Mouse (Mus musculus): ENCODE measurements around the gene Pigb.
A peak's percentile ranks its signal among the peaks of the same experiment; 100 is the strongest.

Gene Pigb

GRCm38 (mm10) chr9:72996806-72997205 lies 43.4 kb downstream of the Pigb start:
- no peak for DNase-seq (ENCODE audit: inconsistent age in 2 of 2, low spot score in 1 of 2)

GRCm38 (mm10) chr9:72996167-72996566 lies 44.0 kb downstream of the Pigb start:
- peak in 1 of 2 experiments; percentile 49 for DNase-seq (ENCODE audit: inconsistent age in 2 of 2, low spot score in 1 of 2)

- peak; percentile 50 to 79 for DNase-seq (ENCODE audit: inconsistent age in 2 of 2, low spot score in 1 of 2)
Measured at GRCm38 (mm10) chr9:72992576-72992975, 47.6 kb downstream of the Pigb start.

- DNase-seq (ENCODE audit: inconsistent age in 2 of 2, low spot score in 1 of 2) = no peak
Measured at GRCm38 (mm10) chr9:72991420-72991819, 48.8 kb downstream of the Pigb start.

GRCm38 (mm10) chr9:72988706-72989105 lies 51.5 kb downstream of the Pigb start:
- DNase-seq (ENCODE audit: inconsistent age in 2 of 2, low spot score in 1 of 2) = peak in 1 of 2 experiments; percentile 45

GRCm38 (mm10) chr9:72987703-72988102 lies 52.5 kb downstream of the Pigb start:
- no peak for DNase-seq (ENCODE audit: inconsistent age in 2 of 2, low spot score in 1 of 2)

GRCm38 (mm10) chr9:72985250-72986220 lies 54.6 kb downstream of the Pigb start, which contains the start of the genes Ccpg1os and Ccpg1:
Gene Ccpg1os (minus strand): TSS chr9:72985382.
Gene Ccpg1 (plus strand): TSS chr9:72985429.
- DNase-seq (ENCODE audit: inconsistent age in 2 of 2, low spot score in 1 of 2) = peak; percentile 98

- no peak for DNase-seq (ENCODE audit: inconsistent age in 2 of 2, low spot score in 1 of 2)
Measured at GRCm38 (mm10) chr9:72983066-72983465, 57.1 kb downstream of the Pigb start.

- DNase-seq (ENCODE audit: inconsistent age in 2 of 2, low spot score in 1 of 2) = no peak
Measured at GRCm38 (mm10) chr9:72975242-72975641, 64.9 kb downstream of the Pigb start.

GRCm38 (mm10) chr9:72974734-72975133 lies 65.4 kb downstream of the Pigb start:
- DNase-seq (ENCODE audit: inconsistent age in 2 of 2, low spot score in 1 of 2) = no peak

GRCm38 (mm10) chr9:72972984-72973383 lies 67.2 kb downstream of the Pigb start:
- no peak for DNase-seq (ENCODE audit: inconsistent age in 2 of 2, low spot score in 1 of 2)

- no peak for DNase-seq (ENCODE audit: inconsistent age in 2 of 2, low spot score in 1 of 2)
Measured at GRCm38 (mm10) chr9:72972435-72972834, 67.7 kb downstream of the Pigb start.

GRCm38 (mm10) chr9:72969874-72970273 lies 70.3 kb downstream of the Pigb start:
- no peak for DNase-seq (ENCODE audit: inconsistent age in 2 of 2, low spot score in 1 of 2)

- DNase-seq (ENCODE audit: inconsistent age in 2 of 2, low spot score in 1 of 2) = peak; percentile 65 to 88
Measured at GRCm38 (mm10) chr9:72968349-72969061, 71.7 kb downstream of the Pigb start.

GRCm38 (mm10) chr9:72961959-72962358 lies 78.2 kb downstream of the Pigb start:
- DNase-seq (ENCODE audit: inconsistent age in 2 of 2, low spot score in 1 of 2) = no peak

- DNase-seq (ENCODE audit: inconsistent age in 2 of 2, low spot score in 1 of 2) = no peak
Measured at GRCm38 (mm10) chr9:72961346-72961745, 78.8 kb downstream of the Pigb start.

GRCm38 (mm10) chr9:72958521-72959450 lies 81.4 kb downstream of the Pigb start, which contains the start of the genes Dyx1c1 and Gm44503:
Gene Dyx1c1 (plus strand): TSS chr9:72958785.
Gene Gm44503 (plus strand): TSS chr9:72958852.
- DNase-seq (ENCODE audit: inconsistent age in 2 of 2, low spot score in 1 of 2) = peak; percentile 84 to 93

Data from adrenal gland, adult (tissue).